Comparison of ENCODE assay signal across 8 mouse cellular contexts in the genomic region with DNA sequence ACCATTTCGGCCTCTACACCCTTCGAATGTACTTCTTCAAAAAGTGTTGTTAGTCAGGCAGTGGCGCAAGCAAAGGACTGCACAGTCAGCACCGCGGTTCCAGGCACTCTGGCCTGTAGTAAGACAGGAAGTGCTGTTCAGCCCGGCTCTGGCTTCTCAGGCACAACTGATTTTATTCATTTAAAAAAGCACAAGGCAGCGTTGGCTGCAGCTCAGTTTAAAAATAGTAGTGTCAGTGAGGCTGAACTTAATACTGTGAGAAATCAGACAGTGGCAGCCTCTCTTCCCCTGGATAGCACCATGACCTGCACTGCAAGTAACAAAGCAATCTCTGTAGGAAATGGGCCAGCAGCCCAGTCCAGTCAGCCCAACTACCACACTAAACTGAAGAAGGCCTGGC. TPM values are rescaled to one million over a fixed set of nuclear protein-coding genes. Genes with fewer than 3 reads are reported as not detected.
DNase-seq lines count a peak whose midpoint lies in the region; ATAC-seq lines count a peak whose summit lies in the region.

No protein-coding gene starts in this region.

- H3K27me3 ChIP-seq in hindbrain, embryonic 14.5 days (ENCODE audit: control insufficient read depth, insufficient read depth, low read length) = no peaks in the 10 kb centered on the region
- no peaks in the 10 kb centered on the region for H3K27me3 ChIP-seq in hindbrain, embryonic 10.5 days (ENCODE audit: insufficient read depth, poor library complexity, severe bottlenecking)

- no peaks in the 10 kb centered on the region for H3K4me1 ChIP-seq in hindbrain, embryonic 14.5 days (replicated peaks; ENCODE audit: control insufficient read depth, insufficient read depth, low read length)
- no peaks in the 10 kb centered on the region for H3K4me1 ChIP-seq in hindbrain, embryonic 10.5 days (replicated peaks)

- H3K4me3 ChIP-seq in hindbrain, embryonic 14.5 days (replicated peaks; ENCODE audit: low read length) = no peak overlapping the region
- H3K4me3 ChIP-seq in hindbrain, embryonic 10.5 days = no peak overlapping the region

- peak overlapping the region; percentile 20; the same call in 1 of the 2 replicates for H3K27ac ChIP-seq in hindbrain, embryonic 14.5 days
- H3K27ac ChIP-seq in hindbrain, embryonic 10.5 days = no peak overlapping the region

- WGBS in hindbrain, embryonic 14.5 days = 80% methylated on average over 7 of the region's 7 CpGs
- 90% methylated on average over 7 of the region's 7 CpGs for WGBS in hindbrain, embryonic 10.5 days

- no peak for DNase-seq in hindbrain, embryonic 14.5 days (ENCODE audit: low spot score)
- DNase-seq in hindbrain, embryonic 10.5 days (ENCODE audit: low spot score) = no peak
- peak; percentile 50 for DNase-seq in adrenal gland, adult 2 months
- DNase-seq in heart, postnatal 25 days (ENCODE audit: low spot score) = peak; percentile 53
- peak; percentile 28 to 68 for DNase-seq in left cerebral cortex, adult 9 months (ENCODE audit: low spot score in 2 of 2)
- DNase-seq in natural killer cell, adult 2 months (ENCODE audit: low spot score in 2 of 2) = no peak

- ATAC-seq in hindbrain, embryonic 14.5 days (ENCODE audit: low FRiP score) = no peak
- ATAC-seq in frontal cortex, adult (ENCODE audit: low TSS enrichment) = peak; percentile 64
- peak; percentile 77 for ATAC-seq in neutrophil, adult 5-6 weeks (ENCODE audit: extremely low read depth, insufficient number of reproducible peaks, low FRiP score, poor library complexity, severe bottlenecking)

- H3K4me2 ChIP-seq in hindbrain, embryonic 14.5 days (replicated peaks) = no peak overlapping the region

- H3K9me3 ChIP-seq in hindbrain, embryonic 14.5 days (ENCODE audit: control insufficient read depth, low read length) = no peaks in the 10 kb centered on the region
- no peaks in the 10 kb centered on the region for H3K9me3 ChIP-seq in hindbrain, embryonic 10.5 days

- H3K9ac ChIP-seq in hindbrain, embryonic 14.5 days = no peak overlapping the region

- H3K36me3 ChIP-seq in hindbrain, embryonic 14.5 days (replicated peaks; ENCODE audit: control insufficient read depth, insufficient read depth) = peaks cover 56% of the 10 kb centered on the region
- peaks cover 77% of the 10 kb centered on the region for H3K36me3 ChIP-seq in hindbrain, embryonic 10.5 days

- intact Hi-C loops in heart, postnatal 25 days (cut with DNase I) = loop anchor here (5.0 kb wide), 1 partner anchor 39 kb away; no protein-coding TSS in a partner anchor

RNA-seq across cellular contexts. Expression of a gene that starts 59.0 kb away (rescaled TPM):
- polyA plus RNA-seq in hindbrain, embryonic 14.5 days (2014; fragmentation: Nextera tagmentation; extraction: Ambion mirVana) = 40.2 and 44.4 TPM in 2 replicates
- polyA plus RNA-seq in hindbrain, embryonic 10.5 days (2016; fragmentation: Nextera tagmentation; extraction: Ambion mirVana) = 36.9 and 41.2 TPM in 2 replicates
- total RNA-seq in adrenal gland, adult 2 months (2021) = 10 to 100 TPM; 18.0 to 25.7 TPM
- polyA plus RNA-seq in adrenal gland, adult 2 months (2012; rRNA removed) = 21.8 and 22.6 TPM in 2 replicates
- 1 to 10 TPM; 6.9 to 8.6 TPM for total RNA-seq in heart, postnatal 25 days (2021)
- 29.7 and 32.6 TPM in 2 replicates for total RNA-seq in neutrophil, adult 5-6 weeks (2017)

Comparison
In these comparisons a context has a peak if more than half of its experiments do, and no peak if none do; other contexts are left out.
1. DNase-seq: peak in adrenal gland, adult 2 months (single experiment), heart, postnatal 25 days (single experiment) and left cerebral cortex, adult 9 months (2 of 2); none in hindbrain, embryonic 14.5 days (single experiment), hindbrain, embryonic 10.5 days (single experiment) and natural killer cell, adult 2 months (0 of 2).